Mouse (Mus musculus) heart, adult 2 months (tissue): ENCODE results near the gene Acsf3.

Experiments used
- CTCF ChIP-seq: fragments of 200-600 bp; IDR thresholded peaks from 2 replicates; pipeline ENCODE4 v1.8.1; 2022; ENCODE audit warnings: antibody characterized with exemption, mild to moderate bottlenecking, moderate library complexity
- POLR2A ChIP-seq: fragments of 200-500 bp; IDR thresholded peaks from 2 replicates; pipeline ENCODE4 v1.6.1; 2011; ENCODE audit warnings: mild to moderate bottlenecking, low read depth, low read length, control low read depth; ENCODE audit not compliant: insufficient read depth

DNA sequence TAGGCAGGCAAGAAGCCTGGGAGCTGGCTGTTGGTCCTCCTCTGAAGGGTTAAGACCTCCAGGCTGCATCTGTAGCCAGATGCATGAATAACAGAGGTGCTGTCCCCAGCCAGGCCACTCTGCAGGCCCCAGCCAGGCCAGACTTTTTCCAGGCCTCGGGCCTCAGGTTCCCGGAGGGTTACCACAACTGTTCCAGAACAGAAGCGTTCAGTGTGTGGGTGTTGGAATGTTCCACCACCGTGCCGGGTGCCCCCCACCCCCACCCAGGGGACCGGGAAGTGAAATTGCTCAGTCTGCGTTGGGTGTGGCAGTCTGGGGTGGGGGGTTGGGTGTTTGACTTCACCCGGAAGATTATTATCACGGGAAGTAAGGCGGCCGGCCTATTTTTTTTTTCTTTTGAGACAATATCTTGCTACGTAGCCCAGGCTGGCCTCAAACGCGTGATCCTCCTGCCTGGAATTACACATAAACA lies 12.0 kb upstream of the Acsf3 start:
- TF ChIP-seq CTCF (no peak), POLR2A (no peak)
